In the genomic region with DNA sequence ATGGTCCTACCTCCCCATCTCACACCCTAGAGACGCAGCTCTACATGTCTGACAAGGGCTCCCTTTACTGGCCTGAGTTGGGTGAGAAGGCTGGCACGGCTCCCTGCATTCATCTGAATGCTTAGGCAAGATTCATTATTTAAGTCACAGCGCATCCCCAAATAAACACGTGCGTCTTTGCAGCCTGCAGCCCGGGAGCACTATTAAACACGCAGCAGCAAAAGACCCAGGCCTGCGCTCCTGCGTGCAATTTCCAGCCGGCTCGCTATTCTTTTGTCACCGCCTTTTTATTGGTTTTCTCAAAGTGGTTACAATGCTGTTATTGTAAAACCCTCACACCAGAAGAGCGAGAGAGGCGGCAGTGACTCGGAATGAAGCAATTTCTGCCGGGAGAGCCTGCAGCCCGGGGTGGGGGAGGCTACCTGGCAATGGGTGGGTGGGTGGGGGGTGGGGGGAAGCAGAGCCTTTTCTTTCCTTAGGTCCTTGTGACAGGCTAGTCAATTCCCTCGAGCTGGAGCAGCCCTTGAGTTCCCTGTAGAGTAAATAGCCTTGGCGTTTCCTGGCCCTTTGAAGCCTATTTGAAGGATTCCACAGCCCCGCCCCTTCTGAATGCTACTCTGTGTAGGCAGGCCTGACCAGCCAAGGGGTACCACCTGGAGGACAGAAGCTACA, we compare ENCODE assay signal across 9 mouse cellular contexts.
A peak's percentile ranks its signal among the peaks of the same experiment; 100 is the strongest.
DNase-seq lines count a peak whose midpoint lies in the region; ATAC-seq lines count a peak whose summit lies in the region.
"Had no signal": no experiment of that assay in that cellular context is flagged by ENCODE, and none has a peak within 500 bp of the region (broad histone marks: within the 10 kb centered on the region; RNA-seq: fewer than 3 reads in every experiment).

No protein-coding gene starts in this region.

- H3K27me3 ChIP-seq in heart, embryonic 16.5 days (ENCODE audit: control insufficient read depth, insufficient read depth, low read length) = peaks cover 7% of the 10 kb centered on the region; the same call in 1 of the 2 replicates
- no peaks in the 10 kb centered on the region for H3K27me3 ChIP-seq in forebrain, embryonic 15.5 days

- WGBS in heart, embryonic 16.5 days = 25% methylated on average over 20 of the region's 20 CpGs
- 21% methylated on average over 20 of the region's 20 CpGs for WGBS in forebrain, embryonic 15.5 days

- no peaks in the 10 kb centered on the region; the same call in 1 of the 2 replicates for H3K4me1 ChIP-seq in heart, embryonic 16.5 days (ENCODE audit: control insufficient read depth, insufficient read depth, low read length)
- peaks cover 21% of the 10 kb centered on the region for H3K4me1 ChIP-seq in forebrain, embryonic 15.5 days

- ATAC-seq in heart, embryonic 16.5 days (replicated peaks; ENCODE audit: extremely low read depth, insufficient read depth, low FRiP score) = no peak
- ATAC-seq in forebrain, embryonic 15.5 days (replicated peaks) = peak; percentile 71
- ATAC-seq in cerebellum, adult (ENCODE audit: insufficient number of reproducible peaks, low FRiP score, low TSS enrichment) = no peak
- ATAC-seq in inflammation-experienced regulatory T-cells, adult 6 months = no peak

- no peaks in the 10 kb centered on the region for H3K36me3 ChIP-seq in heart, embryonic 16.5 days (ENCODE audit: control insufficient read depth, insufficient read depth)
- H3K36me3 ChIP-seq in forebrain, embryonic 15.5 days = no peaks in the 10 kb centered on the region

- DNase-seq in heart, postnatal 36 days = no peak
- peak; percentile 14 for DNase-seq in ZHBTc4 (ENCODE audit: low read depth, low spot score)
- peak; percentile 27 for DNase-seq in mesoderm, embryonic 11.5 days (ENCODE audit: low read depth, low spot score)
- no peak for DNase-seq in spleen, postnatal 36 days (ENCODE audit: low spot score in 2 of 2)
- DNase-seq: cerebellum, postnatal 25 days had no signal

- H3K4me3 ChIP-seq in heart, embryonic 16.5 days (ENCODE audit: low read length) = no peak overlapping the region
- no peak overlapping the region for H3K4me3 ChIP-seq in forebrain, embryonic 15.5 days

- no peak overlapping the region for H3K27ac ChIP-seq in heart, embryonic 16.5 days (ENCODE audit: low read length)
- peak overlapping the region; percentile 37 for H3K27ac ChIP-seq in forebrain, embryonic 15.5 days (replicated peaks)

- no peak overlapping the region for H3K9ac ChIP-seq in heart, embryonic 16.5 days (ENCODE audit: low read length)
- H3K9ac ChIP-seq in forebrain, embryonic 15.5 days (replicated peaks) = no peak overlapping the region

- no peaks in the 10 kb centered on the region for H3K9me3 ChIP-seq in heart, embryonic 16.5 days (replicated peaks; ENCODE audit: control insufficient read depth, low read length)
- H3K9me3 ChIP-seq in forebrain, embryonic 15.5 days = no peaks in the 10 kb centered on the region

- intact Hi-C loops in heart, postnatal 36 days (cut with DNase I) = no loop called here

- H3K4me2 ChIP-seq in heart, embryonic 16.5 days (ENCODE audit: low read depth, low read length) = peak overlapping the region; percentile 29; the same call in 1 of the 2 replicates
- peak overlapping the region; percentile 24 for H3K4me2 ChIP-seq in forebrain, embryonic 15.5 days (replicated peaks)

Comparison
In these comparisons a context has a peak if more than half of its experiments do, and no peak if none do; other contexts are left out.
1. DNase-seq: peak in ZHBTc4 (single experiment) and mesoderm, embryonic 11.5 days (single experiment); none in heart, postnatal 36 days (0 of 2) and spleen, postnatal 36 days (0 of 2).